Mouse (Mus musculus) kidney, postnatal 4 days (tissue): ENCODE measurements at regions not wholly inside any gene's neighbourhood (a gene's known extent, or its start where the extent isn't known, plus 50 kb on each side); places are given as distances from the start of the nearest gene placed in this dataset.
"Not testable (repeated sequence)": the region's sequence is repeated elsewhere in the genome, so short reads cannot be mapped to it uniquely, and the experiment has no call there.

Experiments
- DNase-seq, 2 experiments: peaks; one replicate each; pipeline ENCODE4 v3.0.0; 2021; ENCODE audit warnings: mixed read lengths in 2 of 2

DNA sequence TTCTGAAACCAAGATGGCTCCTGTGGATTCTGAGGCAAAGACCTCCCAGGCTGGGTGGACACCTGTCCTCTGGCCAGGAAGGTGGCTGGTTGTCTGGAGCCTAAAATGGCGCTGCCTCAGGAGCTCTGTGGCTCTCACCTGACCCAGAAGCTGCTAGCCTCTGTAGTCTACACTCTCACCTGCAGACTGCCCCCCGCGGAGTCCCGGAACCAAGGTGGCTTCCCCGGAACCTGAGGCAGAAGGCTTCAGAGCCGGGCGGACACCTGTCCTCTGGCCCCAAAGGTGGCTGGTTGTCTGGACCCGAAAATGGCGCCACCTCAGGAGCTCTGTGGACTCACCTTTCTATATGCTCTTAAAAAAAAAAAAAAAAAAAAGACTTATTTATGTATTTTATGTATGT lies 481.2 kb upstream of the Brinp1 start:
- DNase-seq, result no peak

DNA sequence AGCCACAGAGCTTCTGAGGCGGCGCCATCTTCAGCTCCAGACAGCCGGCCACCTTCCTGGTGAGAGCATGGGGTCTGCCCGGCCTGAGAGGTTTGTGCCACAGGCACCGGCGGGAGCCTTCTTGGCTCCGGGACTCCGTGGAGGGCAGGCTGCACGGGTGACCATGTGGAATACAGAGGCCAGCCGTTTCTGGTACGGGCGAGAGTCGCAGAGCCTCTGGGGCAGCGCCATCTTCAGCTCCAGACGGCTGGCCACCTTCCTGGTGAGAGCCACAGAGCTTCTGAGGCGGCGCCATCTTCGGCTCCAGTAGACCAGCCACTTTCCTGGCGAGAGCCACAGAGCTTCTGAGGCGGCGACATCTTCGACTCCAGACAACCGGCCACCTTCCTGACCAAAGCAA lies 456.2 kb upstream of the Brinp1 start:
- not testable (repeated sequence) for DNase-seq

GRCm38 (mm10) chr4:69395451-69395850 lies 441.3 kb upstream of the Brinp1 start:
- no peak for DNase-seq

DNA sequence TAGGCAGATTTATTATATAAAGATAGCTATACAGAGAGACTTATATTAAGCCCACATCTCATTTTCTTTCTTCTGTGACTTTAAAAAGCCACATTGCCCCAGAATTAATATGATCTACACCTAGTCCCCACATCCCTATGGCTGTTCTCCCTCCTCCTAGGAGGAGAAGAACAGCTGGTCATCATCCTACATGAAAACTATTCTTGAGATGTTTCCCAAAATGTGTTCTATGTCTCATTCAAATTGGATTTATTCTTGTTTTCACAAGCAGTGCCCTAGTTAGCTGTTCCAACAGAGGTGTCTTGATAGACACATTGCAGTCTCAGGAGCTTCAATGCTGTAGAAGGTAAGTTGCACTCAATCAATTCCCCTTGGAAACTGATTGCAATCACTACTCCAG lies 429.1 kb upstream of the Brinp1 start:
- DNase-seq, result no peak

GRCm38 (mm10) chr4:69346979-69347465 lies 392.8 kb upstream of the Brinp1 start:
- DNase-seq, result no peak

DNA sequence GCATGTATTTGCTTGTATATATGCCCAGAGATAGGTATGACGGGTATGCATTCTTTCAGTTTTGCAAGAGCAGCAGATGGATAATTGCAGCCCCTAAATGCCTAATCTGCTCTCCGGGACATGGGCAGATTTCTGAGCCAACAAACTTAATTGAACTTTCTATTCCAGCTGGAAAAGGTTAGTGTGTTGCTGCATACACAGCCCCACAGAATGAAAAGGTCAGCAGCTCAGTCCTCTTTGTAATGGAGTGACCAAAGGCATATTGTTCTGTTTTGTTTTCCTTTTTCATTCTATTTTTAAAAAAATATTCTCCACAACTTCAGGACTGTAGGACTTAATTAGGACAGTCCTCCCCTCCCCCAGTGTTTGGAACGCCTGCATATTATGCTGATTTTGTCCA lies 373.4 kb upstream of the Brinp1 start:
- DNase-seq, result peak; percentile 7 to 8
